Mouse (Mus musculus): ENCODE results near the gene Nfam1.

The Nfam1 gene

GRCm38 (mm10) chr15:82995239-82995638, 37.9 kb downstream of the Nfam1 start:
- DNase-seq (ENCODE audit: low spot score in 2 of 2), result no peak

DNA sequence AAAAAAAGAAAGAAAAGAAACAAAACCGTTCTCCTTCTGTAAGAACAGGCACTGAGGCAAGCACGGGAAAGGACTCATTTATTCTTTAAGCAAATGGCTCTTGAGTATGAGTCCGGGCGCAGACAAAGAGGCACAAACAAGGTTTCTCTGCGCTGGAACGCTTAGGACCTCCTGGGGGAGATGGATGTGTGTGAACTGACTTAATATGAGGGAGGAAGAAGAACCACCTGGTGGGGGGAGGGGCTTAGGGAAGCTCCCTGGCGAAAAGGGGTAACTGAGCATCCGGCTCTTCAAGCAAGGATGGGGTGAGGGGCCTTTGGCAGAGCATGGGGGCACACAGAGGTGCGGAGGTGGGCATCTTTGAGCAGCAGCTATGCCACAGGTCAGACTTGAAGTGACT, 40.2 kb downstream of the Nfam1 start:
- no peak for DNase-seq (ENCODE audit: low spot score in 2 of 2)

DNA sequence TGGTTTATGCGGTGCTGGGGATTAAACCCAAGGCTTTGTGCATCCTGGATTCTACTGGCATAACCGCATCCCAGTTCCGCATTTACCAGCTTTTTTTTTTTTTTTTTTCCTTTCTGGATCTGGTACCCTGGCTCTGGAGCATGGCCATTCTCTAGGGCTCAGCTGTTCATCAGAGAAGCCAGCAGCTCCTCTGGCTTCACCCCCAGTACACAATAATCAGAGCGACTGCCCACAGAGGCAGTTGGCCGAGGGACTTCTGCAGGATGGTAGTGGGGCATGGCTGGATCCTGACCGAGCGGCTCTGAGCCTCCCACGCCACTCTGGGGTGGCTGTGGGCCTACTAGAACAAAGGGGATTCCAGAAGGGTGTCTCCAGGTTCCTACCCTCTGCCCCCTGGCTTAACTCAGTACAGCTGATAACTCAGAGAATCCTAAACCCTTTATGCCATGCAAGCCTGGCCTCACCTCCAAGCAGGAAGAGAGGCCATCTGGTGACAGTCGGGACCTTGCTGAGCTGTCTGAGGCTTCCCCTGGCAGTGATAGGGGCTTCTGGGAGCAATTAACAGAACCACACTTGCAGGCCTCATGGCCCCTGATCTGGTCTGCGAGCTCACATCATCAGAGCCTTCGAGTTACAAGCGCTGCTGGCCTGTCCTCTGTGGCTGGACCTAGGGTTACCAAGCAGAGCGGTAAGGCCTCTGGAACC, 40.9 kb downstream of the Nfam1 start:
- no peak for DNase-seq (ENCODE audit: low spot score in 2 of 2)

- no peak for DNase-seq (ENCODE audit: low spot score in 2 of 2)
Measured at GRCm38 (mm10) chr15:82989190-82989704, 43.9 kb downstream of the Nfam1 start.

DNA sequence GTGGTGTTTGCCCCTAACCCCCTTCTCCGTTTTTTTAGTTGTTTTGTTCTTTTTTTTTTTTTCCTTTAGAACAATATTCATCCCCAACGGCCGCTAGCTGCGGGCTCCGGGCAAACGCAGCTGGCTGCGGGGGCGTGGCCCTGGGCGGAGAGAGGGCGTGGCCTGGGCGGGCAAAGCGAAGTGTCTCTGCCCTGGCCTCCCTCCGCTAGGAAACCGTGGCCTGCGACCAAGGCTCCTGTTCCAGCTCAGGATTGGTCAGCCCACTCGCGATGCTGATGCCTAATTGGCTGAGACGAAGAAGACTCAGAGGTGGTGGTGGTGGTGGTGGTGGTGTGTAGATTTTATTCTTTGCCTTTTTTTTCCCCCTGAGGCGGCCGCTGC, 45.4 kb downstream of the Nfam1 start, which contains the start of gene Tcf20:
Gene Tcf20, minus strand, starts transcription at position 141 of the 381 bp plus-strand sequence.
- peak; percentile 94 to 95 for DNase-seq (ENCODE audit: low spot score in 2 of 2)

DNA sequence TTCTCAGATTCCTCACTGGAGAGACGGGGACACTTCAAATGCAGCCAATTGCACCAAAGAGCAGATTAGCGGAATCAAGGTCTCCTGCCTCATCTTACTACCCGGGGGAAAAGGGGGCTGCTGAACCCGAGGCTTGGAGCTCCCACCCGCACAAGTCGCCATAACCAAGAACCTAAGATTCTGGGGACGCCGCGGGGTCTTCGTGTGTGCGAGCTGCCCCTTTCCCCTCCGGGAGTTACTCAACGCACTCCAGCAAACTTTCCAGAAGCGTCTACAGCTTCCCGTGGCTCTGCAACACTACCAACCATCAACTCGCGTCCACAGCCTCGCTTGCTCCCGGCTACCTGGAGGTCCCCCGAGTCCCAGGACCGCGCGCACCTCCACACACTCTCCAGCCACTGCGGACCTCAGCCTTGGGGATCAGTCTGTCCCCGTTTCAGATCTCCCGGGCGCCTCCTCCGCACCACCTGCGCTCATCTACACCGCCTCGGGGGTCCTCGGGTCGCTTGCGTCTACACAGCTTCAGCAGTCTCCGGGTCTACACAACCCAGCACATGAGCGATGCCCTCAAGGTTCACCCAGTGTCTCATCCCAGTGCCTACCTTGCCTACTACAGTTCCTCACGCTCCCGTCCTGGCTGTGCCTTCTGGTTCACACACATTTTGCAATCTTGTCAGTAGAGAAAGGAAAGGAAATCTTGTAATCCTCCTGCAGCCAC, 45.9 kb downstream of the Nfam1 start:
- no peak for DNase-seq (ENCODE audit: low spot score in 2 of 2)

- no peak for DNase-seq (ENCODE audit: low spot score in 2 of 2)
Measured at GRCm38 (mm10) chr15:82984574-82984973, 48.5 kb downstream of the Nfam1 start.

- DNase-seq (ENCODE audit: low spot score in 2 of 2), result no peak
Measured at GRCm38 (mm10) chr15:82984097-82984496, 49.0 kb downstream of the Nfam1 start.

GRCm38 (mm10) chr15:82983416-82984026, 49.6 kb downstream of the Nfam1 start:
- DNase-seq (ENCODE audit: low spot score in 2 of 2), result peak; percentile 70 to 75

- peak in 1 of 2 experiments; percentile 52 for DNase-seq (ENCODE audit: low spot score in 2 of 2)
Measured at GRCm38 (mm10) chr15:82982724-82983415, 50.2 kb downstream of the Nfam1 start.

DNA sequence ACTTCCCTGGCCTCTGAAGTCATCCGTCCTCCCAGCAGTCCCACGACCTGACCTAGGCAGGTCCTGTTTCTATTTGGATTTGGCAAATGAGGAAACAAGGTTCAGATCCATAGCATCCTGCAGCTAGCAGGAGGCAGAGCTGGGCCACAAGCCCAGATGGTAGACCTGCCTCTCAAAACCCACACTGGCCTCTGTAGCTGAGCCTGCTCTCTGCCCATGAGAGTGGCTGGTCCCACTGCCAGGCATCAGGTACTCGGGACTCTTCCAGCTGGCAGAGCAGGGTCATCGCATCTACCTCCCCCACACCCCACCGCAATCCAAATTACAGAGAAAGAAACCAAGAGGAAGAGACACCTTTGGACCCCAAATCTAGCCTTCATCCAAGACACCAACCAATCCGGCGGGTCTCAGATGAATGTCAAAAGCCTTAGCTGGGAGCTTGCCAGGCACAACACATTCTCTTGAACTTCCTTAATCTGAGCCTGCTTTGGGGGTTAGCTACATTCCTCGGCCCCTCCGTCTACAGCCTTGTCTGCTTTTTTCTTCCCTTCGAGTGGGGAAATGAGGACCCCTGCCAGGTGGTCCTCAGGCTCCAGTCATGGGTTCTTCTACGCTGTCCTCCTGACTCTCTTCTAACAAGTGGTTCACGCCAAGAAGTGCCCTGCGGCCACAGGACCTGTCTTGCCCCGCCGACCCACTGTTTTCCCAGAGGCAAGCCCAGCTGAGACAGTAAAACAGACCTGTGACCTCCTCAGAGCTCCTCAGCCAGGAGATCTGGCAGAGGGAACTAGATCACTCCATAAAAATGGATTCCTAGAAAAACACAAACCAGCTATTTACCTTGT, 51.2 kb downstream of the Nfam1 start:
- DNase-seq (ENCODE audit: low spot score in 2 of 2), result peak in 1 of 2 experiments; percentile 48

GRCm38 (mm10) chr15:82979531-82979930, 53.6 kb downstream of the Nfam1 start:
- no peak for DNase-seq (ENCODE audit: low spot score in 2 of 2)

DNA sequence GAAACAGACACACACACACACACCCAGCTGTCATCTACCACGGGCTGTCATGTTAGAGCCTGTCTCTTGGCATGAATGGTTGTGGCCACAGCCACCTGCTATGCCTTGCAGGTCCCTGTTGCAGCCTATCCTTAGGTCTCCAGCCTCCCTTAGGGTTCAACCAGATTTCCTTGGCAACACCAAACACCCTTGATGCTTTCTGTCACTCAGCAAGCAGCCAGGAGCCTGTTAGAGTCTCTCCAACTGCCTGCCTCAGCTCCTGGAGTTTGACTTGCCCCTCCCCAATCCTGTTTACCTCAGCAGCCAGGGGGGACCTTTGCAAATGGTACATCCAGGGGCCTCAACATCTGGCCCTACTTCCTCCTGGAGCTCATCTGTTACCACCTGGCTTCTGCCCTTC, 58.6 kb downstream of the Nfam1 start:
- DNase-seq (ENCODE audit: low spot score in 2 of 2), result no peak

- DNase-seq (ENCODE audit: low spot score in 2 of 2), result no peak
Measured at GRCm38 (mm10) chr15:82969206-82969721, 63.8 kb downstream of the Nfam1 start.

DNA sequence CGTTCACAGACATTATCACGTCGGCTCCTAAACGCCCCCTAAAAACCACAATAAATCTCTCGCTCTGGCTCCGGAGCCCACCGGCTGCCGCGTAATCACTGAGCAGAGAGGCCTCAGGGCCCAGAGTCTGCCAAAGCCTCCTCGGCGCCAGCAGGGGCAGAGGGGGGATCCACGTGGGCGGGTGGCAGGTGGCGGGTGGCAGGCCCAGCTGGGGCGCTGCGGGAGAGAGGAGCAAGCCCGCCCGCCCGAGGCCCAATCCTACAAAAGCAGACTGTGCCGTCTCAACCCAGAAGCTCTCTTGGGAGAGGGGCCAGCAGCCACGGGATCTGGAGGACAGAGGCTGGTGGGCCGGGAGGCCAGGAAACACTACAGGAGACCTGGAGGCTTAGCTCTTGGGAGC, 64.7 kb downstream of the Nfam1 start:
- DNase-seq (ENCODE audit: low spot score in 2 of 2), result peak; percentile 82 to 84

DNA sequence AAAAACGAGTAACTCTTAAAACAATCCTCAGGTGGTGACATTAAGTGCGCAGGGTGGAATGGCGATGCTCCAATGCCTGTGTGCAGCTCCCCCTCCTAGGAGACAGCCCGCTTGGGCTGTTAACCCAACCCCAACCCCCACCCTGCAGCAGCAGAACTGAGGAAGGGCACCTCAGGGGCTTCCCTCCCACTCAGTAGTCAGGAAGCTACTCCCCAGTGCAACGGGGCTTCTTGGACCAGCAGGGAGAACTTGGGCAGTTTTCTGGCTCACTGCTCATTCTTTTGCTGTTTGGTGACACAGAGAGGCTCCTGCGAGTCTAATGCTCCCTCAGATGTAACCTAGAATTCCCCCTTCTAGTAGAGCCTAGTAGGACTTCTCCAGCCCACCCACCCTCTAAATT, 65.2 kb downstream of the Nfam1 start:
- DNase-seq (ENCODE audit: low spot score in 2 of 2), result no peak

- DNase-seq (ENCODE audit: low spot score in 2 of 2), result peak in 1 of 2 experiments; percentile 46
Measured at GRCm38 (mm10) chr15:82964266-82964825, 68.8 kb downstream of the Nfam1 start.

- peak in 1 of 2 experiments; percentile 60 for DNase-seq (ENCODE audit: low spot score in 2 of 2)
Measured at GRCm38 (mm10) chr15:82963556-82964156, 69.5 kb downstream of the Nfam1 start.

DNA sequence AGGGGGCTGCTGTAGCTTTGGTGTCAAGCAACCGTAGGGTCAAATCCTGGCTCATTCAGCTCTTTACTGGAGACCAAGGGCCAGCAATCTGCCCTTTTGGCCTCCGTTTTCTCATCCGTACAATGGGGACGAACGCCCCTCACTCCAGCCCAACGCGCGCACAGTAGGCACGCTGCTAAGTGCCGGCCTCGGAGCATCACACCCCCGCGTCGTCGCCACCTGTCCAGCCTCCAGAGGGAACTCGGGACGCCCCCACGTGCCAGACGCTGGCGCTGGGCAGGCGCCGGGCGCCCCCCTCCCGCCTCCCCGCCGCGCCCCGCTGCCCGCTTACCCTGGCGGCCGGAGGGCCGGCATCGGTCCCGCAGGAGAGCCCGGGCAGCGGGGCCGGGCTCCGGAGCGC, 70.0 kb downstream of the Nfam1 start:
- DNase-seq (ENCODE audit: low spot score in 2 of 2), result peak; percentile 50 to 63

DNA sequence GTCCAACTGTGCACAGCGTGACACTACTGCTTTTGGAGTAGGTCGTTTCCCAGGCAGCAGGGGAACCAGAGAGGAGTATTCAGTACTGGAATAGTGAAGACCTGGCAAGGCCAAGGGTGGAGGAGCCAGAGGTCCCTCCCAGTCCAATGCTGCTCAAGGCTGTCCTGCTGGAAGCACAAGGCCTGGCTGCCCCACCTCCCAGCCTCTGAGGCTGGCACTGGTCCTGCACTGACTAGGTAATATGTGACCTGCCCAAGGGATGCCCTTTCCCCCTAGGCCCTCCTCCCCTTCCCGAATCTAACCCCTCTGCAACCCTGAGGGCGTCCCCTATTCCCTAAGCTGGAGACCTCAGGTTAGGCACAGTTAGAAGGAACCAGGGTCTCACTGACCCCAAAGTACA, 70.6 kb downstream of the Nfam1 start:
- DNase-seq (ENCODE audit: low spot score in 2 of 2), result peak; percentile 46 to 66

All from right cerebral cortex, postnatal 10 days (tissue).